Mouse (Mus musculus): ENCODE data around the gene Bbc3.
A peak's percentile ranks its signal among the peaks of the same experiment; 100 is the strongest.

Bbc3 gene

DNA sequence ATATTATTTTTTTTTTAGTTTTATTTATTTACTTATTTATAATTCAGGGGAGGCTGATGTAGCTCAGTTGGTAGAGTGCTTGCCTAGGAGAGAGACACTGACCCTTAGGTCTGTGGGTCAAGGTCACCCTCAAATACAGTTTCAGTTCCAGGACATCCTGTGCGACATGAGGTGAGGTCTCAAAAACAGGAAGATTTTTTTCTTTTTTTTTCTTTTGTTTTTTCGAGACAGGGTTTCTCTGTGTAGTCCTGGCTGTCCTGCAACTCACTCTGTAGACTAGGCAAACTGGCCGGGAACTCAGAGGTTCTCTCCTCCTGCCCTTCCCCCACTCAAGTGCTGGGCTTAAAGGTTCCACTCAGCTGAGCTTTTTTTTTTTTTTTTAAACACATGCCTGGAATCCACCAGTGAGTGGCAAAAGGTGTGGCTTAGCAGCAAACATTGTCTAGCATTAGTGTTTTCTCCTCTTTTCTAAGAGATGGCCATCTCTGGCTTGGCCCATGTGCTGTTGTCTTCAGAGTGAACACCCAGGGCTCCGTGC lies 7.1 kb downstream of the Bbc3 start:
- DNase-seq (ENCODE audit: low read depth, low spot score), result peak; percentile 38

DNA sequence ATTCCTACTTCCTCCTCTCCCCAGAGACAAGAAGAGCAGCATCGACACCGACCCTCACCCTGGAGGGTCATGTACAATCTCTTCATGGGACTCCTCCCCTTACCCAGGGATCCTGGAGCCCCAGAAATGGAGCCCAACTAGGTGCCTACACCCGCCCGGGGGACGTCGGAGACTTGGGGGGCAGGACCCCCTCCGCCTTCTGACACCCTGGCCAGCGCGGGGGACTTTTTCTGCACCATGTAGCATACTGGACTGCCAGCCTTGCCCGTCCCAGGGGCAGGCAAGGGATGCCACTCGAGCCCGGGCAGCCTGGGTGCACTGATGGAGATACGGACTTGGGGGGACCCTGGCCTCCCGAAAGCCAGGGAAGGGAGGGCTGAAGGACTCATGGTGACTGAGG lies 8.9 kb downstream of the Bbc3 start:
- DNase-seq (ENCODE audit: low read depth, low spot score), result no peak

DNA sequence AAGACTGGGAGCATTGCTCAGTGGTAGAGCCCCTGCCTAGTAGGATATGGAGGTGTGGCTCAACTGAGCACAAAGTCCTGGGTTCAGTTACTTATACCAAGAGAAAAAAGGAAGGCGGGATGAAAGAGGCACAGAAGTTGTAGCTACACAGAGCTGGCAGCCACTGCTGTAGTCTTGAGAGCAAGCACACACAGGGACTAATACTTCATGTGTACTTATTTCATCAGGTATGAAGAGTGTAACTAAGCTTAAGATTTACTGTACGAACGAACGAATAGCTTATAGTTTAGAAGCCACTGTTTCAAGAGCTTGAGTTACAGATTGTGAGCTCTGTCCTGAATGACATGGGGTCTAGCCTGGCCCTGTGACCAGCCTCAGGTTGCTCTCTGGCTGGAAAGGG lies 11.0 kb downstream of the Bbc3 start:
- DNase-seq (ENCODE audit: low read depth, low spot score), result no peak

DNA sequence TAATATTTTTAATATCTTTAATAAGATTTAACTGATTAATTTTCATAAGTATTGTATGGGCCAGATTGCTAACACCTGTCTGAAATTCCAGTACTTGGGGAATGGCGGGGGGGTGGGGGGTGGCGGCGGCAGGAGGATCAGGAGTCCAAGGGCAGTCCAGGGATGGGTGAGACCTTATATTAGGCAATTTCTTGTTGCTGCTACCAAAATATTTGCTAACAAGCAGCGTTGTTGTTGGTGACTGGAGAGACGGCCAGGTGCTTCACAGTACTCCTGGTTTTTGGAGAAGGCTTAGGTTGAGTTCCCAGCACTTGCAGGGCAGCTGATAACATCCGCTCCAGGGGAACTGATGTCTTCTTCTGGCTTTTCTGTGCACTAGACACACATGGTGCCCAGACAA lies 12.3 kb downstream of the Bbc3 start:
- no peak for DNase-seq (ENCODE audit: low read depth, low spot score)

DNA sequence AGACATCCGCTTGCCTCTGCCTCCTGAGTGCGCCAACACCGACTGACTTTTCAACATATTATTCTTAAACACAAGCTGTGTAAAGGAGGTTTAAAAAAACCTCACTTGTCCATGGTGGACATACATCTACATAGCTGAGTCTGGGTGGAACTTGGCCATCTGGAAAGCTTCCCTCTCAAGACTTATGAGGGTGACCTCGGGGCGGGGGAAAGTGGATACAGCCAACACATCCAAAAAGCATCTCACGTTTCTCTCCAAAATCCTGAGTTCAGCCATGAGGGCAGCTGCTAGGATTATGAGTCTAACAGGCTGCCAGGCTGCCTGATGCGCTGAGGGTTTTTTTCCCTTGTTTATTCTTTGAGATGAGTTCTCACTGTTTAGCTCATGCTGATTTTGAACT lies 16.5 kb downstream of the Bbc3 start:
- DNase-seq (ENCODE audit: low read depth, low spot score), result no peak

DNA sequence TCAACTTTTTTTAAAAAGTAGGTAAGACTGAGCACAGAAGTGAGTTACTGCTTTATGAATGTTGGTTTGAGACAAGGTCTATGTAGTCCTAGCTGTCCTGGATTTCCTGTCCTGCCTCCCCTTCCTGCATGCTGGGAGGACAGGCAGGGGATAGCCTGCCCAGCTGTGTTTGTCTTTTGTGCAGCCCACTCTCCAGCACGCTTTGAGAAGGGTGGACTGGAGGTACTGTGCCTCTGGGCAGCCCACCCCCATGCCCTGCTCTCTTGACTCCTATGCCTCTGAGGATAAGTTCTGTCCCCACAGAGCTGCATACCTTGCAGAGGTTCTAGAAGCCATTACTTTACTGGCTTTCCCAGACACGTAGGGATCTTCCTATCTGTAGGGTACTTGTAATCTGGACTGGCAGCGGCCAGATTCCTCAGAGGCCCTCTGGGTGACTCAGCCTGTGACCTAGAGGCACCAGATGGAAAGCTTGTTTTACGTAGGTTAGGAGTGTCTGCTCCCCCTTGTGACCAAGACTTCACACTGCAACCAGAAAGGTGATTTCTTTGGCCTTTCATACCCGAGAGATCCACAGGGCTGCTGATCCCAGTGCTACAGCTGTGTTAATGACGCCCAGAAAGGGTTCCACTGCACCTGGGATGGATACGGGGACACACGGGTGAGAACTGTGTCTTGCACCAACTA lies 17.9 kb downstream of the Bbc3 start:
- peak; percentile 87 for DNase-seq (ENCODE audit: low read depth, low spot score)

DNA sequence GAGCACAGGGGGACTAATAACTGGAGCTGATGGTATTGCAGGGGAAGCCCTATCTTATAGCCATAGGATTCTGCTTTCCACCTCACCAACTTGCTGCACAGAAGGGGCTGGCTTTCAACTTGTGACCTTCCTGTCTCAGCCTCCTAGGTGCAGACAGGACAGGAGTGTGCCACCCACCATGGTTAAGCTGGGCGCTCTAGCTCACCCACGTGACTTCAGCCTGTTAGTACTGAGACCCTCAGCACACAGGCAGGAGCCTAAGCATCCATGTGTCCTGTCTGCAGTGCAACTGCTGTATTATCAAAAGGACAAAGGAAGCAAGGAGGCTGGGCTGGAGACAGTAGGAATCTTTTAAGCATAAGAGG lies 18.4 kb downstream of the Bbc3 start:
- peak; percentile 47 for DNase-seq (ENCODE audit: low read depth, low spot score)

DNA sequence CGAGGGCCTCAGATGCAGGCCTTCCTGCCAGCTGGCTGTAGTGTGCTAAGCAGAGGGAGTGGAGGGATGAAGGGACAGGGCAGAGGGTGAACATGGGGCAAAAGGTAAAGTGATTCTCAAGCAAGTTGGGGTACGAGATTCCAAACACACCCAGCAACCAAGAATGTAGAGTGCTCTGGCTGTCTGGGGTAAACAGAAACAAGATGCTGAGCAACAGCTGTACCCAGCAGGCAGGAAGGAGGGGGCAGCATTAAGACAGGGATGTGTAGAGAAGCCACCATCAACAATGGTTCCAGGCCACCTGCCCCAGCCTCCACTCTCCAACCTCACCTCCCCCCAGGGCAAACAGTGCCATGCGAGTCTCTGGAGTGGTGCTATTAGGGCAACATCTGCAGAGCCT lies 21.0 kb downstream of the Bbc3 start:
- no peak for DNase-seq (ENCODE audit: low read depth, low spot score)

DNA sequence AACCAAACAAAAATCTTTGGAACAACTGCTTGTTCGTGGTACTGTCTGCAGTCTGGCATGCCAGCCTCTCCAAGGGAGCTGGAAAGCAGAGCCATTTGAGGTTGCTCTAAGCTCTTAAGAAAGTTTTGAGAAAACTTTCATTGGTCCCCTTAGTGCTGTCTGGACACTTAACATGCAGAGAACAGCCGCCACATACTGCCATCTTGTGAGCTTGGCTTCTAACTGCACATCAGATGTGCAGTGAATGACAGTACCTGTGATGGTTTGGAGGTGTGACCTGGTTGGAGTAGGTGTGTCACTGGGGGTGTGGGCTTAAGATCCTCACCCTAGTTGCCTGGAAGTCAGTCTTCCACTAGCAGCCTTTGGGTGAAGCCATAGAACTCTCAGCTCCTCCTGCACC lies 29.5 kb downstream of the Bbc3 start:
- peak; percentile 78 for DNase-seq (ENCODE audit: low read depth, low spot score)

DNA sequence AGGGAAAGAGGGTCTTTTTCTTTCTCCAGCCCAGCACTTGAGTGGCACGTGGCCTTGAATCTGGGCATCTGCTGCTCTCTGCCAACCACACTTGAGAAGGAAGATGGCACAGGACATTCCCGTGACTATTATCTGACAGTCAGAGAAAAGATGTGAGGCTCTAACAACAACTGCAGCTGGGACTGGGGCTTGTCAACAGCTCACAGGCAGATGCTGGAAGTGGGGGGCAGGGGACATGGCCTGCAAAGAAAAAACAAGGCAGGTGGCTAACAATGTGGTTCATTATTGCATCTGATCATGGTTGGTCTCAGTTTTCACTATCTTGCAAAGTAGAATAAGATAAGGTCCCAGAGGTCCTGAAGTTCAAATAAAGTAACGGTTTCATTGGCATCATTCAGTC lies 36.4 kb downstream of the Bbc3 start:
- DNase-seq (ENCODE audit: low read depth, low spot score), result no peak

DNA sequence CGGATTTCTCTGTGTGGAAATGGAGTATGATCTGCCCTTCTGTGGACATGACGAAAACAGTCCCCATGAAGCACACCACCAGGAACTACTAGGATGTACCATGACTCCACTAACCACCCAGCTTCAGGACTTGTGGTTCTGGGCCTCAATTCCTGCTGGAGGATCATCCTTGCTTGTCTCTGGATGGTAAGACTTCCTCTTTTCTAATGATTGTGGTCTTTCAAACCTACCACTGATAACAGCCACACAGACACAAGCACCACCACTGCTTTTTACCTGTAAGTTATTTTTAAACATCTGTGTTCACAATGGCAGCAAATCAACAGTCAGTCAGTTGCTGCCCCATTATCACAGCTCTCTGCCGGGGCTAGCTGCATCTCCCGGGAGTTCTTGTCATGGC lies 37.1 kb downstream of the Bbc3 start:
- no peak for DNase-seq (ENCODE audit: low read depth, low spot score)

DNA sequence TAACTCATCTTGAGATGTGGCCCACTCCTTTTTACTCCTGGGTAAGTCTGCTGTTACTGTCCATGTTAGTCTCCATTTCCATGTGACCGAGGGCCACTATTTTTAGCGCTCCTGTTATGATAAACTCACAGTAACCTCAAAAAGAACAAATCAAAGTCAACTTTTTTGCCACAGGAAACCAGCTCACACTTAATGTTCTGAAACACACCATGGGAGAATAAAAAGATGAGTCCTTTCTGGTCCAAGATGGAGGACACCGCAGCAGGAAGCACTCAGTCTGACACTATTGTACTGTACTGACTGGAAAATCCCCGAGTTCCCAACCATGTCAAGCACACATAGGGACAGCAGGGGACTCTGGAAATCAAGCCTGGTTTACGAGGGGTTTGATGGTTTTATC lies 41.8 kb downstream of the Bbc3 start:
- DNase-seq (ENCODE audit: low read depth, low spot score), result no peak

DNA sequence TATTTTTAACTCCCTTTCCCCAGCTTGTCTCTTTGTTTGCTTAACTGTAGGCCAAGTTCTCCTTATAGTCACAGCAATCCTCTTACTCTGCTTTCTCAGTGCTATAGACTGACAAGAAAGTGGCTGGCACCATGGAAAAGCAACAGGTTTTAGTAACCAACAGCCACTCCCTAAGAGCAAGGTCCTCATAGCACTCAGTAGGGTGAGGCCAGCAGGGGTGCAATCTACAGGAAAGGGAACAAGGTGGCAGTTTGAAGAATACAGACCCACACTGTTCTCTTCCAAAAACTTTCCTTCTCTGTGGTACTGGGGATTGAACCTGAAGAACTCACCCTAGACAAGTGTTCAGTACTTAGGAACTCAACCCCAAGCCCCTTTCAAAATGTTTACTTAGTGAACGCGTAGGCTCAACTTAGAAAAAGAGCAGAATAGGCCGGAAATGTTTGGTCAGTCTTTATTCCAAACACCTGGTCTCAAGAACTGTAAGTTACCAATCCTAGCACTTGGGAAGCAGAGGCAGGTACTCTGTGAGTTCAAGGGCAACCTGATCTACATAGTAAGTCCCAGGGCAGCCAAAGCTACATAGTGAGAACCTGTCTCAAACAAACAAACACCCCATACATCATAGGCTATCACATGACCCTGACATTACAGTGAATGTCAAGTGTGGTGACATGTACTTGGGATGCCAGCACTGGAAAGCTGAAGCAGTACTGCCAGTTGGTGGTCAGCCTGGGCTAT lies 47.8 kb downstream of the Bbc3 start:
- peak; percentile 56 for DNase-seq (ENCODE audit: low read depth, low spot score)

DNA sequence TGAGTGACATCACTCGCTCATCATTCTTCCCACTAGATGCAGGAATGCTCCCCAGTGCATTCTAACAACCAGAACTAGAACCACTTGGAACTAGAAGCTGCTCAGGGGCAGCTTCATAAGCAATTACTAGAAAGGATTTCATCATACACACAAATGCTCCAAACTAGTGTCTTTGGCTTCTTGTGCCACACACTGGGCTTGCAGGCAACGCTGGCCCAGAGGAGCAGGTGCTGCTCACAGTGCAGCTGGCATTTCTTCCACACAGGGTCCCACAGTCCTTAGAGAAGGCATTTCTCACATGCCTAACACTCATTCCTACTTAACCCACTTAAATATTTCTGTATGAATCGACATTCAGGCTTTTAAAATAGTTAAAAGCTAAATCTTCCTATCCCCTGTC lies 49.4 kb downstream of the Bbc3 start:
- DNase-seq (ENCODE audit: low read depth, low spot score), result no peak

DNA sequence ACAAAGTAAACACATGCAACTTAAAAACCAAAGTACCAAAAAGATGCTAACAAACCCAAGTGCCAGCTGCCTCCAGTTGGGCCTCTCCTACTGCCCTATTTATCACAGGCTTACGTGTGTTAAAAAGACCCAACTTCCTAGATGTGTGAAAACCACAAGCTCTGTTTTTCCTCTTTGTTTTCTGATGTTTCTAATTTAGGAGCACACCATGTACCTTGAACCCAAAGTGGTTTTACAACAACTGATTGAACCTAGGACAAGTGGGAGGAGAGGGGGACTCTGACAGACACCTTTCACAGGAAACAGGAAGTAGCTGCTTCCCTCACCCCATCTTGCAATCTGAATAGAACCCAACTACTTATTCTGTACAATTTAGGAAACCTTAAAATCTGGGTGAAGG lies 56.1 kb downstream of the Bbc3 start:
- DNase-seq (ENCODE audit: low read depth, low spot score), result peak; percentile 78

DNA sequence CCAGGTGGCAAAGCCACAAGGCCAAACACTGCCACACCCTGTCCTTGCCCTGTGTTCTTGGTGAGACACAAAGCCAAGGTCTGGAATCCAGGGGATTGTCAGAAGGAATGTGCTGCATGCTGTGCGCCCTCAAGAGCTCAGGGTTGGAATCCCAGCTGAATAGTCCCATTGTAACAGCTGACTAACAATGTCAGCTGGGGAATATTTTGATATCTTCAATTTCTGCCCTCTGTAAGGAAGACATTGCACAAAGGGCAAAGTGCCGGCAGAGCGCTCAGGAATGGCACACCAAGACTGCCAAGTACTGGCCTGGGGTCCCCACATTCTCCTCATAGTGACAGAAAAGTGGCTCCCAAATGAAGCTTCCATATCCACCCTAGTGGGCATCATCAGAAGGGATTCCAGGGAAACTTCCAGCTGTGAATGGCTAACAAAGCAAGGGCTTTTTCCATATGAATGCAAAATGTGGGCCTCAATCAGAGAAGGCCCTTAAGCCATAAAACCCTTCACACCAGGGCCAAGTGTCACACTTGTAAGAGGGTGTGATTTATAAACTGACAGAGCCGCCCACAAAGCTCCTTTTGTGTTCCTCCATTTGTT lies 56.8 kb downstream of the Bbc3 start:
- DNase-seq (ENCODE audit: low read depth, low spot score), result peak; percentile 99

DNA sequence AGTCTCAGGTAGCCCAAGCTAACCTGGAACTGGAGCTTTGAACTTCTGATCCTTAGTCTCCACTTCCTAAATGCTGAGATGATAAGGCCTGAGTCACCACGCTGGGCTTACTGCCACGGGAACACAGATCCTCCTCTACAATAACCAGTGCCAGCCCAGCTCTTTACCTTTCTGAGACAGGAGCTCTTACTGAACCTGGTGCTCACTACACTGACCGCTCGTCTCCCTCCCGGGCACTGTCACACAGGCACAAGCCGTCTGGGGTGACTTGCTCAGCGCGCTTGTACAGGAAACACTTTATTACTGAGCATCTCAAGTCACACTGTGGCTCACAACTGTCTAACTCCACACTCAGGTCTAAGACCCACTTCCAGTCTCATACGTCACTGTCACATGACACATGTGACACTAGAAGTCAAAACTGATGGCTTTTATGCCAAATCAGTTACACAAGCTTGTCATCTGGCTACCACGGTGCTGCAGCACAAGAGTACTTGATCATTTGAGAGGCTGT lies 58.0 kb downstream of the Bbc3 start:
- no peak for DNase-seq (ENCODE audit: low read depth, low spot score)

DNA sequence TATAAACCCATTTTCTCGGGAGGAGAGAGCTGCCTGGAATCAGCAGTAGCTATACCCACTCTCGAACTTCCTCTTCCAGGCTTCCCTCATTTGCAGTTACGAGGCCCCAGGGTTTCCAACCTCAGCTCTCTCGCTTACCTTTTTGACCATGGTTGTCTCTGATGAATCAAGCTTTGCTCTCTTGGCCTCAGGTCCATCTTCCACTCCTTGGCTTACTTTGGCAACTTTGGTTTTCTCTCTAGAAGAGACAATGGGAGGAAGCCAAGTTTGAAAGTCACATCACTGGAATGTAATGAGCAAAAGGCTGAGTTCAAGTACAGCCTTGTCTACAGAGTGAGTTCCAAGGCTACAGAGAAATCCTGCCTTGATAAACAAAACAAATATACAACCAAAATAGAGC lies 58.5 kb downstream of the Bbc3 start:
- DNase-seq (ENCODE audit: low read depth, low spot score), result no peak
